Comparison of ENCODE assay signal across 10 mouse cellular contexts in the genomic region with DNA sequence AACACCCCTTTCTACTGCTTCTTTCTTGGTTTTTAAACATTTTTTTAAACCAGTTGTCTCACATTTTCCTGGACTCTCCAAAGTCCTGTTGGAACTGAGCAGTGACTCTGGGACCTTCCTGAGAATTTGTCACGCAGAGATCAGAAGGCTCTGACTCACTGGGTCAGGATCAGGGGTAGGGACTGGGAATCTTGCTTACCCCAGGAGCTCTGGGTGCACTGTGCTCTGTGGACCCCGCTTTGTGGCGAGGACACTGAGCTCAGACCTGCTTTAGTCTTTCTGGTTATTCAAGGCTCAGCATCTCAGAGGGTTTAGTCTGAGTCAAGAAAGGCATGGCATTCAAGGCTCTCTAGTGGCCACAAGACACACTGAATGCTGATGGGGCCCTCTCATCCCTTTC.
"Had no signal": no experiment of that assay in that cellular context is flagged by ENCODE, and none has a peak within 500 bp of the region (broad histone marks: within the 10 kb centered on the region; RNA-seq: fewer than 3 reads in every experiment).

No protein-coding gene starts in this region.

- H3K27me3 ChIP-seq: liver, embryonic 13.5 days had no signal

- H3K36me3 ChIP-seq: liver, embryonic 13.5 days had no signal

- H3K9me3 ChIP-seq: liver, embryonic 13.5 days had no signal

- DNase-seq: kidney, postnatal 14 days; layer of hippocampus, adult 9-11 months; liver, embryonic 13.5 days; lung, adult 2 months; lung, postnatal 14 days; lung, postnatal 4 days; midbrain, embryonic 14.5 days; thymus, adult 18-20 months; thymus, postnatal 36 days had no signal

- H3K27ac ChIP-seq: layer of hippocampus, adult 2 months; liver, embryonic 13.5 days had no signal

- H3K4me3 ChIP-seq: layer of hippocampus, adult 2 months; liver, embryonic 13.5 days had no signal
